Mouse (Mus musculus): ENCODE measurements around the gene Dao. TPM values are rescaled to one million over a fixed set of nuclear protein-coding genes. Genes with fewer than 3 reads are reported as not detected.

Gene Dao
- polyA plus RNA-seq, 1 experiment from 2014 or later = 3.1 TPM

GRCm38 (mm10) chr5:113965659-113966185 lies 37.8 kb upstream of the Dao start:
- H3K9me3 ChIP-seq (replicated peaks; ENCODE audit: control insufficient read depth, low read length) = no peaks in the 10 kb centered on the region
- H3K4me2 ChIP-seq (ENCODE audit: low read depth, low read length) = no peak overlapping the region
- H3K36me3 ChIP-seq (ENCODE audit: control insufficient read depth, insufficient read depth, low read length) = peaks cover 16% of the 10 kb centered on the region
- ATAC-seq (ENCODE audit: insufficient read depth, low FRiP score) = no peak
- H3K27me3 ChIP-seq (ENCODE audit: control insufficient read depth, insufficient read depth, low read length) = no peaks in the 10 kb centered on the region
- no peak overlapping the region for H3K4me3 ChIP-seq (replicated peaks; ENCODE audit: low read length)
- H3K27ac ChIP-seq (ENCODE audit: low read length) = no peak overlapping the region
- no peak overlapping the region for H3K9ac ChIP-seq (ENCODE audit: low read length)
- 94% methylated on average over 7 of the region's 7 CpGs for WGBS
- H3K4me1 ChIP-seq (ENCODE audit: control insufficient read depth, insufficient read depth, low read length) = no peaks in the 10 kb centered on the region

GRCm38 (mm10) chr5:113966452-113967150 lies 36.9 kb upstream of the Dao start:
- Histone ChIP-seq H3K4me1 (ENCODE audit: control insufficient read depth, insufficient read depth, low read length) (no peaks in the 10 kb centered on the region), H3K9me3 (replicated peaks; ENCODE audit: control insufficient read depth, low read length) (no peaks in the 10 kb centered on the region), H3K4me3 (replicated peaks; ENCODE audit: low read length) (no peak overlapping the region), H3K4me2 (ENCODE audit: low read depth, low read length) (no peak overlapping the region), H3K27me3 (ENCODE audit: control insufficient read depth, insufficient read depth, low read length) (no peaks in the 10 kb centered on the region), H3K9ac (ENCODE audit: low read length) (no peak overlapping the region), H3K36me3 (ENCODE audit: control insufficient read depth, insufficient read depth, low read length) (peaks cover 16% of the 10 kb centered on the region), H3K27ac (ENCODE audit: low read length) (peak overlapping the region; percentile 70)
- 70% methylated on average over 13 of the region's 13 CpGs for WGBS
- peak; percentile 76 for ATAC-seq (ENCODE audit: insufficient read depth, low FRiP score)

DNA sequence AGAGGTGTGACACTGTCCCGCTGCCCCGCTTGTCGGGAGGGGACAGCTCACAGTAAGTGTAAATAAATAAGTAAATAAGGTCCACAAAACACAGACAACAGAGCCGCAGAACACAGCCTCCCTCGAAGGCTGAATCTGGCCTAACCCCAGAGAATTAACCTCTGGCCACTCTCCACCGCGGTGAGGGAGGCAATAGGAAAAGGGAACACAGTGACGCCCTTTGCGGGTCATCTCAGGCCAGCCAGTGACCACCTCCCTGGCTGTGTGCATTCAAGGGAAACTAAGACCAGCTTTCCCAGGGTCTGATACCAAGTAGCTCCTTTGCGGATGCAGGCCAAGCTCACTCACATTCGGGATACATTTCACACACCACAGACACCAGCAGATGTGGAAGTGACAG lies 35.1 kb upstream of the Dao start:
- H3K9me3 ChIP-seq (replicated peaks; ENCODE audit: control insufficient read depth, low read length) = no peaks in the 10 kb centered on the region
- 84% methylated on average over 11 of the region's 11 CpGs for WGBS
- no peak overlapping the region for H3K9ac ChIP-seq (ENCODE audit: low read length)
- no peak for ATAC-seq (ENCODE audit: insufficient read depth, low FRiP score)
- peaks cover 13% of the 10 kb centered on the region for H3K4me1 ChIP-seq (ENCODE audit: control insufficient read depth, insufficient read depth, low read length)
- no peak overlapping the region for H3K4me3 ChIP-seq (replicated peaks; ENCODE audit: low read length)
- H3K27ac ChIP-seq (ENCODE audit: low read length) = no peak overlapping the region
- no peaks in the 10 kb centered on the region for H3K27me3 ChIP-seq (ENCODE audit: control insufficient read depth, insufficient read depth, low read length)
- H3K4me2 ChIP-seq (ENCODE audit: low read depth, low read length) = no peak overlapping the region
- peaks cover 16% of the 10 kb centered on the region for H3K36me3 ChIP-seq (ENCODE audit: control insufficient read depth, insufficient read depth, low read length)

GRCm38 (mm10) chr5:113971434-113971960 lies 32.0 kb upstream of the Dao start:
- H3K4me1 ChIP-seq (ENCODE audit: control insufficient read depth, insufficient read depth, low read length) = peaks cover 37% of the 10 kb centered on the region
- WGBS = 80% methylated on average over 10 of the region's 10 CpGs
- H3K4me3 ChIP-seq (replicated peaks; ENCODE audit: low read length) = no peak overlapping the region
- H3K4me2 ChIP-seq (ENCODE audit: low read depth, low read length) = no peak overlapping the region
- no peaks in the 10 kb centered on the region for H3K27me3 ChIP-seq (ENCODE audit: control insufficient read depth, insufficient read depth, low read length)
- no peak overlapping the region for H3K9ac ChIP-seq (ENCODE audit: low read length)
- no peak overlapping the region for H3K27ac ChIP-seq (ENCODE audit: low read length)
- H3K9me3 ChIP-seq (replicated peaks; ENCODE audit: control insufficient read depth, low read length) = no peaks in the 10 kb centered on the region
- peaks cover 3% of the 10 kb centered on the region for H3K36me3 ChIP-seq (ENCODE audit: control insufficient read depth, insufficient read depth, low read length)
- ATAC-seq (ENCODE audit: insufficient read depth, low FRiP score) = no peak

- H3K4me1 ChIP-seq (ENCODE audit: control insufficient read depth, insufficient read depth, low read length) = peaks cover 37% of the 10 kb centered on the region
- peak overlapping the region; percentile 20 for H3K9ac ChIP-seq (ENCODE audit: low read length)
- peaks cover 3% of the 10 kb centered on the region for H3K36me3 ChIP-seq (ENCODE audit: control insufficient read depth, insufficient read depth, low read length)
- peak overlapping the region; percentile 41 for H3K4me2 ChIP-seq (ENCODE audit: low read depth, low read length)
- no peaks in the 10 kb centered on the region for H3K9me3 ChIP-seq (replicated peaks; ENCODE audit: control insufficient read depth, low read length)
- ATAC-seq (ENCODE audit: insufficient read depth, low FRiP score) = peak; percentile 56; the same call in 1 of the 2 replicates
- H3K4me3 ChIP-seq (replicated peaks; ENCODE audit: low read length) = no peak overlapping the region
- H3K27me3 ChIP-seq (ENCODE audit: control insufficient read depth, insufficient read depth, low read length) = no peaks in the 10 kb centered on the region
- 22% methylated on average over 18 of the region's 18 CpGs for WGBS
- H3K27ac ChIP-seq (ENCODE audit: low read length) = peak overlapping the region; percentile 88
These were observed 30.7 kb upstream of the Dao start for GRCm38 (mm10) chr5:113972589-113973515.

GRCm38 (mm10) chr5:113973790-113974189 lies 29.7 kb upstream of the Dao start:
- H3K4me3 ChIP-seq (replicated peaks; ENCODE audit: low read length) = no peak overlapping the region
- no peaks in the 10 kb centered on the region for H3K9me3 ChIP-seq (replicated peaks; ENCODE audit: control insufficient read depth, low read length)
- H3K4me2 ChIP-seq (ENCODE audit: low read depth, low read length) = no peak overlapping the region
- H3K36me3 ChIP-seq (ENCODE audit: control insufficient read depth, insufficient read depth, low read length) = peaks cover 2% of the 10 kb centered on the region
- H3K27ac ChIP-seq (ENCODE audit: low read length) = no peak overlapping the region; the same call in 1 of the 2 replicates
- ATAC-seq (ENCODE audit: insufficient read depth, low FRiP score) = no peak
- peaks cover 37% of the 10 kb centered on the region for H3K4me1 ChIP-seq (ENCODE audit: control insufficient read depth, insufficient read depth, low read length)
- 79% methylated on average over 8 of the region's 8 CpGs for WGBS
- no peaks in the 10 kb centered on the region for H3K27me3 ChIP-seq (ENCODE audit: control insufficient read depth, insufficient read depth, low read length)
- no peak overlapping the region for H3K9ac ChIP-seq (ENCODE audit: low read length)

GRCm38 (mm10) chr5:113974576-113974975 lies 28.9 kb upstream of the Dao start:
- WGBS = 69% methylated on average over 15 of the region's 15 CpGs
- Histone ChIP-seq H3K36me3 (ENCODE audit: control insufficient read depth, insufficient read depth, low read length) (no peaks in the 10 kb centered on the region), H3K4me3 (replicated peaks; ENCODE audit: low read length) (no peak overlapping the region), H3K9ac (ENCODE audit: low read length) (peak overlapping the region; percentile 40), H3K9me3 (replicated peaks; ENCODE audit: control insufficient read depth, low read length) (no peaks in the 10 kb centered on the region), H3K4me1 (ENCODE audit: control insufficient read depth, insufficient read depth, low read length) (peaks cover 37% of the 10 kb centered on the region), H3K27me3 (ENCODE audit: control insufficient read depth, insufficient read depth, low read length) (no peaks in the 10 kb centered on the region), H3K27ac (ENCODE audit: low read length) (no peak overlapping the region), H3K4me2 (ENCODE audit: low read depth, low read length) (no peak overlapping the region)
- ATAC-seq (ENCODE audit: insufficient read depth, low FRiP score) = no peak

DNA sequence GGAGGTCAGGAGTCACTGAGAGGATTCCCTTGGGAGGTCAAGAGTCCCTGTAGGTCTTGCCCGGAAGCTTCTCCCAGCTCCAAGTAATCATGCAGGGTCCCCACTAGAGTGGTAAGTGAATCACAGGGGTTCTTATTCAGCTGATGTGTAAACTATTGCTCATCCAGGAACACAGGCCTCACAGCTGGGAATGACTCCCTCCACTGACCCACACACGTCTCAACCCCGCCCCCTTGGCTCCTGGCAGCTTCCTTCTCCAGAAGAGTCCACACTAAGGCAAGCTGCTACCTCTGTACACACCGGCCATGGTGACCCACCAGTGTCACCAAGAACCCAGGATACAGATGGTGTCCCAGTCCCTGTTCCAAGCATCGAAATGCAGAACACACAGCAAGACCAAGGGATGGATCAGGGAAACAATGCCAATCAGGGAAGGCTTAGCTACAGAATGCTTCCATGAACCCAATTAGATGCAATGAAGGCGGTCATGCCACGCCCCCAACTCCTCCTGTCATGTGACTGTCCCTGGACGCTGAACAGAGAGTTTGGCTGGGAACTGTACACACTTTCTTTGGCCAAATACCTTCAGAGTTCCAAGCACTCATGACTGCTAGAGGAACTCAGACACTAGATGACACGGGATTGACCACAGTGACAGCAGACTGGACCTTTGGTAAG lies 27.8 kb upstream of the Dao start:
- no peak overlapping the region for H3K4me2 ChIP-seq (ENCODE audit: low read depth, low read length)
- H3K27ac ChIP-seq (ENCODE audit: low read length) = peak overlapping the region; percentile 44; the same call in 1 of the 2 replicates
- ATAC-seq (ENCODE audit: insufficient read depth, low FRiP score) = 0 out of 2 replicates have a peak, but pooled peaks have one; percentile 38
- no peak overlapping the region for H3K9ac ChIP-seq (ENCODE audit: low read length)
- H3K4me3 ChIP-seq (replicated peaks; ENCODE audit: low read length) = no peak overlapping the region
- peaks cover 40% of the 10 kb centered on the region for H3K4me1 ChIP-seq (ENCODE audit: control insufficient read depth, insufficient read depth, low read length)
- H3K27me3 ChIP-seq (ENCODE audit: control insufficient read depth, insufficient read depth, low read length) = no peaks in the 10 kb centered on the region
- no peaks in the 10 kb centered on the region for H3K36me3 ChIP-seq (ENCODE audit: control insufficient read depth, insufficient read depth, low read length)
- 55% methylated on average over 9 of the region's 9 CpGs for WGBS
- H3K9me3 ChIP-seq (replicated peaks; ENCODE audit: control insufficient read depth, low read length) = no peaks in the 10 kb centered on the region

Measured in stomach, embryonic 16.5 days (tissue).